Mouse (Mus musculus) heart, adult 2 months (tissue): ENCODE measurements around the gene Spopl. TPM values are rescaled to one million over a fixed set of nuclear protein-coding genes. Genes with fewer than 3 reads are reported as not detected.
"Not testable (repeated sequence)": the region's sequence is repeated elsewhere in the genome, so short reads cannot be mapped to it uniquely, and the experiment has no call there.

Experiments
- DNase-seq, 2 experiments: peaks; one replicate each; pipeline ENCODE4 v3.0.0; 2021
- H3K27ac ChIP-seq: fragments of 200-600 bp; 2 replicates; pipeline ENCODE4 v1.8.1; 2022
- H3K27me3 ChIP-seq: fragments of 200-500 bp; 2 replicates; pipeline ENCODE4 v1.6.1; 2012; ENCODE audit warnings: mild to moderate bottlenecking, low read length, inconsistent platforms, mixed read lengths; ENCODE audit not compliant: control insufficient read depth, insufficient read depth
- H3K36me3 ChIP-seq: fragments of 200-500 bp; 2 replicates; pipeline ENCODE4 v1.6.1; 2012; ENCODE audit warnings: low read length, inconsistent platforms; ENCODE audit not compliant: control insufficient read depth, insufficient read depth
- H3K4me1 ChIP-seq: fragments of 200-500 bp; 2 replicates; pipeline ENCODE4 v1.6.1; 2011; ENCODE audit warnings: low read length; ENCODE audit not compliant: control insufficient read depth, insufficient read depth
- H3K4me3 ChIP-seq: fragments of 200-600 bp; 2 replicates; pipeline ENCODE4 v1.8.1; 2022
- H3K79me2 ChIP-seq: fragments of 200-500 bp; replicated peaks from 2 replicates; pipeline ENCODE4 v1.6.1; 2012; ENCODE audit warnings: mild to moderate bottlenecking, inconsistent platforms, low read length, moderate library complexity, mixed read lengths; ENCODE audit not compliant: control insufficient read depth, insufficient read depth
- H3K9ac ChIP-seq: fragments of 200-500 bp; 2 replicates; pipeline ENCODE4 v1.6.1; 2012; ENCODE audit warnings: low read depth, mild to moderate bottlenecking, control low read depth, inconsistent platforms, low read length, mixed read lengths
- CTCF ChIP-seq: fragments of 200-600 bp; IDR thresholded peaks from 2 replicates; pipeline ENCODE4 v1.8.1; 2022; ENCODE audit warnings: antibody characterized with exemption, mild to moderate bottlenecking, moderate library complexity
- EP300 ChIP-seq: fragments of 200-500 bp; IDR thresholded peaks from 2 replicates; pipeline ENCODE4 v1.6.1; 2011; ENCODE audit warnings: low read depth, low read length, control low read depth; ENCODE audit not compliant: insufficient read depth
- POLR2A ChIP-seq: fragments of 200-500 bp; IDR thresholded peaks from 2 replicates; pipeline ENCODE4 v1.6.1; 2011; ENCODE audit warnings: mild to moderate bottlenecking, low read depth, low read length, control low read depth; ENCODE audit not compliant: insufficient read depth
- WGBS: fragments of 180-500 bp; shearing (Covaris S2); methylation state at CpG from one replicate; pipeline ENCODE4 v1.1.7; 2018; 5-methylcytosine and 5-hydroxymethylcytosine counted together
- intact Hi-C: fragments of 180-260 bp; cut with DNase I; formaldehyde crosslinking; loops from one replicate; pipeline ENCODE4 v1.15.1; 2025
- long read RNA-seq: library from polyadenylated mRNA; stranded (forward); transcript quantifications from one replicate; pipeline ENCODE4 v2.0.0, GENCODE M21; 2021
- polyA plus RNA-seq: library from polyadenylated mRNA; depleted of rRNA; stranded (reverse); fragments of >200 nt; gene quantifications from 2 replicates; pipeline ENCODE4 v1.2.3, GENCODE M21; 2012; rRNA removed
- total RNA-seq, 2 experiments: library from RNA; stranded (reverse); gene quantifications; 2 replicates each; pipeline ENCODE4 v1.2.3; 2021

Gene Spopl
- 10 to 100 TPM; 14.7 TPM for total RNA-seq
- 1.7 and 4.0 TPM in 2 replicates for polyA plus RNA-seq
- long read RNA-seq, full-length matches to known transcripts = 7 of 8 reads
- long read RNA-seq, partial matches to known transcripts = 0 of 8 reads
- long read RNA-seq, other reads (novel, unspliced or antisense) = 1 of 8 reads

GRCm38 (mm10) chr2:23571302-23572156 is at the start of gene Spopl:
Gene Spopl (minus strand): TSS chr2:23572106.
- H3K36me3 ChIP-seq = peaks cover 5% of the 10 kb centered on the region
- TF ChIP-seq EP300 (no peak), POLR2A (peak; percentile 56)
- H3K4me1 ChIP-seq = peaks cover 1% of the 10 kb centered on the region; the same call in 1 of the 2 replicates
- intact Hi-C loops = no loop called here
- H3K4me3 ChIP-seq = peak within 1 kb of the TSS; percentile 78
- H3K79me2 ChIP-seq = peaks cover 2% of the 10 kb centered on the region; the same call in 1 of the 2 replicates
- H3K27me3 ChIP-seq = no peaks in the 10 kb centered on the region
- DNase-seq = peak; percentile 88 to 91
- WGBS = under 1% methylated on average over 58 of the region's 58 CpGs
- peak within 1 kb of the TSS; percentile 89 for H3K9ac ChIP-seq
- peak within 1 kb of the TSS; percentile 82 for H3K27ac ChIP-seq

- Histone ChIP-seq H3K9ac (no peak overlapping the region), H3K36me3 (no peaks in the 10 kb centered on the region), H3K79me2 (no peaks in the 10 kb centered on the region), H3K4me3 (no peak overlapping the region), H3K4me1 (no peaks in the 10 kb centered on the region), H3K27me3 (no peaks in the 10 kb centered on the region), H3K27ac (no peak overlapping the region)
- DNase-seq = no peak
- intact Hi-C loops = no loop called here
- TF ChIP-seq POLR2A = no peak
- TF ChIP-seq CTCF = no peak
- no peak for TF ChIP-seq EP300
These were observed 48.2 kb upstream of the Spopl start for GRCm38 (mm10) chr2:23620128-23620527.

GRCm38 (mm10) chr2:23617989-23618388 is 46.1 kb upstream of the Spopl start:
- Histone ChIP-seq H3K4me1 (no peaks in the 10 kb centered on the region), H3K36me3 (no peaks in the 10 kb centered on the region), H3K9ac (no peak overlapping the region), H3K27me3 (no peaks in the 10 kb centered on the region), H3K27ac (no peak overlapping the region), H3K4me3 (no peak overlapping the region), H3K79me2 (no peaks in the 10 kb centered on the region)
- TF ChIP-seq POLR2A = no peak
- no peak for TF ChIP-seq EP300
- TF ChIP-seq CTCF = no peak
- intact Hi-C loops = no loop called here
- DNase-seq = no peak

- H3K4me1 ChIP-seq = no peaks in the 10 kb centered on the region
- H3K79me2 ChIP-seq = no peaks in the 10 kb centered on the region
- H3K36me3 ChIP-seq = no peaks in the 10 kb centered on the region
- no peak overlapping the region for H3K27ac ChIP-seq
- H3K27me3 ChIP-seq = no peaks in the 10 kb centered on the region
- H3K9ac ChIP-seq = no peak overlapping the region
- no peak for DNase-seq
- intact Hi-C loops = no loop called here
- no peak for TF ChIP-seq CTCF
- no peak for TF ChIP-seq EP300
- no peak for TF ChIP-seq POLR2A
- no peak overlapping the region for H3K4me3 ChIP-seq
These were observed 33.5 kb upstream of the Spopl start for GRCm38 (mm10) chr2:23605391-23605790.

DNA sequence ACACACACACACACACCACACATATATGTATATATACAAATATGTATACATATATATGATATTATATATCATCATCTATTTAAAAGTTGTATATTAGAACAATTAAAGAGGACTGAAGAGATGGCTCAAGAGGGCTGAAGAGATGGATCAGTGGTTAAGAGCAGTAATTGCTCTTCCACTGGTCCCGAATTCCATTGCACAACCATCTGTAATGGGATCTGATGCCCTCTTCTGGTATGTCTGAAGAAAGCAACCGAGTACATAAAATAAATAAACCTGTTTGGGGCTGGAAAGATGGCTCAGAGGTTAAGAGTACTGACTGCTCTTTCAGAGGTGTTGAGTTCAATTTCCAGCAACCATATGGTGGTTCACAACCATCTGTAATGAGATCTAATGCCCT is 16.9 kb upstream of the Spopl start:
- WGBS = 36% methylated on average over 2 of the region's 2 CpGs

DNA sequence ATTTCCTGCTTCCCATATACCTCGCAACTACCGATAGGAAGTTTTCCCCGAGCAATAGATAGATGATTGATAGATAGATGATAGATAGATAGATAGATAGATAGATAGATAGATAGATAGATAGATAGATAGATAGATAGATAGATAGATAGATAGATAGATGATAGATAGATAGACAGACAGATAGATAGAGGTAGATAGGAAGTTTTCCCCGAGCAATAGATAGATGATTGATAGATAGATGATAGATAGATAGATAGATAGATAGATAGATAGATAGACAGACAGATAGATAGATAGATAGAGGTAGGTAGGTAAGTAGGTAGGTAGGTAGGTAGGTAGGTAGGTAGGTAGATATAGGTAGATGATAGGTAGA is 239 bp upstream of the Spopl start:
- Histone ChIP-seq H3K27ac (peak overlapping the region; percentile 82; the same call in 1 of the 2 replicates), H3K4me3 (peak overlapping the region; percentile 78)
- H3K27me3 ChIP-seq, H3K79me2 ChIP-seq, DNase-seq, H3K9ac ChIP-seq, H3K4me1 ChIP-seq, H3K36me3 ChIP-seq, intact Hi-C loops: not testable (repeated sequence)
- 14% methylated on average over 4 of the region's 4 CpGs for WGBS

More for the DNA sequence above, 16.9 kb upstream of the Spopl start:
- Histone ChIP-seq H3K27me3 (no peaks in the 10 kb centered on the region), H3K27ac (no peak overlapping the region), H3K4me1 (no peaks in the 10 kb centered on the region), H3K4me3 (no peak overlapping the region), H3K79me2 (no peaks in the 10 kb centered on the region), H3K9ac (no peak overlapping the region), H3K36me3 (no peaks in the 10 kb centered on the region)
- DNase-seq = no peak
- TF ChIP-seq POLR2A (no peak), EP300 (no peak), CTCF (peak; percentile 34)
- intact Hi-C loops = no loop called here
